Mouse (Mus musculus) kidney, adult 9 months (tissue): Measurements from ENCODE around the gene Cacnb1.

Experiments
- DNase-seq: peaks from one replicate; pipeline ENCODE4 v3.0.0; 2022

Cacnb1 gene

DNA sequence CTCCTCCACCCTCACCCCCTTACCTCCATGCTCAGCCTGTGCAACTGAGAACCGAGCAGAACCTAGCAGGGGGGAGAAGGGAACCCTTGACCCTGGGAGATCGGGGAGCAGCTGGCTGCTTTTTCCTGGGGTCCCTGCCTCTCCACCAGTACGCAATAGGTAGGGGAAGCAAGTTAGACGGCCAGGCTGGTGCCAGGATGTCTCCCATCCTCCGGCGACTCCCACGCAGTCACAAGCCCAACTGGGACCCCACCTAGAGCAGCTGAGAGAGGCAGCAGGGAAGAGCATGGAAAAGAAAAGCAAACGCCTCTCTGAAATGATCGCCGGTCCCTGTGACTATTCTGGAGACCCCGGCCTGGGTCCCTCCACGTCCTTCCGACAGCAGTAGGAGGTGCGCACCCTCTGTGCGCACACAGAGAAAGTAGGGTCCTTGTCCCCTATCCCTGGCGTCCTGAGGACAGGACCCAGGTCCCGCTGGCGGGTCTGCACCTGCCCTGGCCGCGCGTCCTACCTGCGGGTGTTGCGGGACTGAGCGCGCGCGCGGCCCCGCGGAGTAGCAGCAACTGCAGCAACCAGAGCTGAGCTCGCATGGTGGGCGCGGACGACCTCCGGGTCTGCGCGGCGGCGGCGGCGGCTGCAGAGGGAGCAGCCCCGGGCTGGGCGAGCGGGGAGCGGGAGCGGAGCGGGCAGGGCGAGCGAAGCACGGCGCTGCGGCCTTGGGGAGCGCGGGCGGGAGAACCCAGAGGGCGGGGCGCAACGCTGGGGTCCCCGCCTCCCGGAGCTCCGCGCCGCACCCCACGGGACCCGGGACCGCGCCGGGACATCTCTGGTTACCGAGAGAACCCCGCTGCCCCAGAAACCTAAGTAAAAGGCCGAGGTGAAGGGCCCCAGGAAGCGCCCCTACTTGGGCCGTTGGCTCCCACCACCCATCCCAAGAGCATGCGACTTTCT is 36.8 kb downstream of the Cacnb1 start, which contains the start of gene Plxdc1:
Gene Plxdc1, minus strand, starts transcription at position 718 of the 951 bp plus-strand sequence.
- DNase-seq = no peak

DNA sequence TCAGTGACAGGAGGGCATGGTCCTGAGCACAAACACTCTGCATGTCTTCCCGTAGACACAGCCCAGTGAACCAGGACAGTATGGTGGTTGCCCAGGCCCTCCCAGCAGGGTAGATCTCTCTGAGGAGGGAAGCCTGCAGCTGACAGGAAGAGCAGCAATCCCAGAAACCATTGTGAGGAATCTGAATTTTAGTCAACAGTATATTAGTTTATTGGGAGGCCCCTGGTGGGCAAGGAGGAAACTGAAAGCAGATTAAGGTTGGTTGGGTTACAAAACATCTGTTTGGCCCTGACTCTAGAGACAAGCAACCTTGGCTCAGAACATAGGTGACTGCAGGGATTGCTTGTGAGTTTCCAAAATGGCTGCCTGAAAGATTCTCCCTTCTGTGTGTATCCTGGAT is 38.9 kb downstream of the Cacnb1 start:
- no peak for DNase-seq

DNA sequence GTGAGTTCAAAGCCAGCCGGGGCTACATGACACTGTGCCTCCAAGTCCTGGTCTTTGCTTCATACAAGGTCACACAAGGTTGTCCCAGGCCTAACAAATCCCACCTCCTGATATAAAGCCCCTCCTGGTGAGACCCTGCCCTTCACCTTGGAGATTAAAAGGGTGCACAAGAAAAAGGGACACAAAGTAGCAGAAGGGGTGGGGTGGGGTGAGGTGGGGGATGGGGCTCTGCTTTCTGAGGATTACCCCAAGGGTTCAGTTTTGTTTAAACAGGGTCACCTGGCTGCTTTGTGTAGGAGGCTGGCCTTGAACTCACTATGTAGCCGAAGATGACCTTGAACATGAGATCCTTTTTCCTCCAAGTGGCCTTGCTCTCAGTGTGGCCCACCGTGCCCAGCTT is 39.3 kb downstream of the Cacnb1 start:
- DNase-seq = no peak

DNA sequence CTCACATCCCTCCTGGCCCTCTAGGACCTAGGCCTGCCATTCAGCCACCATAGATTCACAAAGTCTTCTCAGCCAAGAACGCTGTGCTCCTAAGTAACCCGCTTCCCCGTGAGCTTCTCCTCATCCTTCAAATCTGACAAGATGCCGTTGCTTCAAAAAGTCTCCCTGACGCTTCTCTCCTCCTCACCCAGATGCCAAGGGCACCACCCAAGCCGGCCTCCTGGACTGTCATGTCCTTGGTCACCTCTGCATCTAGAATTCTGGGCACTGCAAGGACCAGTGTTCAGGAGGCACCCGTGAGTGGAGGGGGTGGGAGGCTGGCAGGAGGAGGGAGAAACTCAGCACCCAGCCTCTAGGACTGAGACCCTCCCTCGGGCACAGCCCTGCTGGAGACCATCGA is 40.1 kb downstream of the Cacnb1 start:
- DNase-seq = no peak

- DNase-seq = no peak
These were observed 42.3 kb downstream of the Cacnb1 start for GRCm38 (mm10) chr11:97980531-97980966.

GRCm38 (mm10) chr11:97979824-97980495 is 42.9 kb downstream of the Cacnb1 start:
- no peak for DNase-seq

DNA sequence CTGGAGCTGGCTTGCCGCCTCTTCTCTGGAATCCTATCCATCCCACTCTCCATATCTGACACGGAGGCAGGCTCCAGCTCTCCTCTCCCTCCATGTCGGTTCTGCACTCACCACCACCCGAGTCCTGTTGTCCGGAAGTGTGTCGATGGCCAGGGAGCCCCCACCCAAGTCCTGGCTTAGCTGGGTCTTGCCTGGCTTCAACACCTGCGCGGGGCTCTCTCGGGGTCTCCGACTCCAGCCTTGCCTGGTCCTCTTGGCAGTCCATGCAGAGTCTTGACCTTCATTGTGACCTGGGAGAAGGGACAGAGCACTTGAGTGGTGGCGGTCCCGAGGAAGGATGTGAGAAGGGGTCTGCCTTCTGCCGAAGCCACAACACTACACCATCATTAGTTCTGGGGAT is 44.4 kb downstream of the Cacnb1 start:
- DNase-seq = no peak

DNA sequence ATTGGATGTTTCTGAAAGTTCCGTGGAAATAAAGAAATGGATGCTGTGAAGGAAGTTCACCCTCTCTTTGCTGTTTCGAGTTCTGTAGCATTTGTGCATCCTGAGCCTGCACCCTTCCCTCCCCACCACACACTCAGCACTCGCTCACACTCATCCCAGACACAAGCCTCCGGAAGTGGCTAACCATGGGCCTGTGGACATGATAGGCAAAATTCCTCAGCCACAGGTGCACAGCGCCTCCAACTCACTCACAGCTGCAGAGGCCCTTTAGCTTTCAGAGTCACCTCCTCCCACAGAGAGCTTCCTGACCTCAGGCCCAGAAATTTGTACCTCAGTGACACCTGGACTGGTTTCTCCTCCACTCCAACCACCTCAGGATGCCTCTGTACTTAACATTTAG is 45.0 kb downstream of the Cacnb1 start:
- DNase-seq = no peak

DNA sequence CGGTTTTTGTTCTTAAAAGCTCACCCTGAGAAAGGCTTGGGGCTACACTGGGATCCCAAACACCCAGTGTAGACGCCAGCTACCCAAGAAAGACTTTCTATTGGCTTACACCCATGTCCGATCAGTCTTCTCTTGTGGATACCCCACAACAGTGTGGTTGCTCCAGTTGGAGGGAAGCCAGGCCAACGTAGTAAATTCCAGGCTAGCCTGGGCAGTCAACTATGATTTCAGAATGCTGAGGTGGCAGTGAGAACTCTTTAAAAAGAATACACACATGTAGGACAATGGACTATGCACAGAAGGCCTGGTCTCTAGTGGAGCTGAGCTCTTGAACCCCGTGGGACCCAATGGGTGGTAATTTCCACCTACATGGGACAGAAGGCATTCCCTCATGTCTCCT is 48.1 kb downstream of the Cacnb1 start:
- peak; percentile 50 for DNase-seq

- peak; percentile 67 for DNase-seq
These were observed 48.7 kb downstream of the Cacnb1 start for GRCm38 (mm10) chr11:97974141-97974540.

GRCm38 (mm10) chr11:97972434-97972833 is 50.4 kb downstream of the Cacnb1 start:
- DNase-seq = no peak

DNA sequence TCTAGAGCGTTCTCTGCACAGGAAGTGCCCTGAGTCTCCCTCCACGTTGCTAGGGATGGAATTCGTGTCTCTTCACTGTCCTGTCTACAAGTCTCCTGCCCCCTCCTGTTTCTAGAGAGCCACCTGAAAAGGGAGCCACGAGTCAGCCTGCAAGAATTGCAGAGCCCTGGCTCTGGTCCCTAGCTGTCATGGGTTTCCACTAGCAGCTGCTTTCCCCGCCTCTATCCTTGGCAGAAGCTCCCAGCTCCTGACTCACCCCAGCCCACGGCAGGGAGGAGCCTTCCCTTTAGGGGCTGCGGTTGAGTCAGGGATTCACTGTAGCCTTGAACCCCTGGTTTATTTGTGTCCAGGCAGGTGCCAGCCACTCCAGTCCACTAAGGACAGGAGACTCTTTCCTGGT is 51.6 kb downstream of the Cacnb1 start:
- no peak for DNase-seq

DNA sequence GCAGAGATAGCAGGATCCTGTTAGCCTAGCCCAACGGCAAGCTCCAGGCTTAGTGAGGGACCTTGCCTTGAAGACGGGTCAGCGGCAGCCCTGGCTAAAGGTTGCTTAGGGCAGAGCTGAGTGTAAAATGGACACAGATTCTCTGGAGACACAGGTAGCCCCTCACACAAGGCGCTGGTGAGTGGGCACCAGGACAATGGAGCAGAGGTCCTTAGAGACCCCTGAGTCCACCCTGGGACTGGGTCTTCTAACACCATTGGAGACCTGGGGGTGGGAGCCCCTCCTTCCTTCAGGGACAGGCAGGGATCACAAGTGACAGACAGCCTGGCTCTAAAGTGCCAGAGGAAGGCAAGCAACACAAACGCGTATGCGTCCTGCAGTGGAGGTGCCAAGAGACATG is 52.1 kb downstream of the Cacnb1 start:
- DNase-seq = no peak

- DNase-seq = no peak
These were observed 54.4 kb downstream of the Cacnb1 start for GRCm38 (mm10) chr11:97968385-97968784.

GRCm38 (mm10) chr11:97967114-97967513 is 55.7 kb downstream of the Cacnb1 start:
- no peak for DNase-seq

DNA sequence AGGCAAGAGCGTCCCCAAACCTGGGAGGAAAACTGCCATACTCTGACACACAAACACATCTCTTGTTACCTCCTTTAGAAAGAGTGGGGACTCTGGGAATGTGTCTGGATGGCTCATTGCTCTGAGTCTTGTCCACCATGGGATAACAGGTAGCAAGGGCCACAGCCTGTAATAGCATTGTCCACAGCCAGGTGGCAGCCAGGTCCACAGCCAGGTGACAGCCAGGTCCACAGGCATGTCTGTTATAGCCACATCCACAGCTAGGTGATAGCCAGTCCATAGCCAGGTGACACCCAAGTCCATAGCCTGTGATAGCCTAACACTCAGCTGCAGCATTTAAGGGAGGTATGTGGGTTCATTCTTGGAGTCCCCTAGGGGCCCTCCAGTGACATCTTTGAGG is 61.9 kb downstream of the Cacnb1 start:
- peak; percentile 39 for DNase-seq

DNA sequence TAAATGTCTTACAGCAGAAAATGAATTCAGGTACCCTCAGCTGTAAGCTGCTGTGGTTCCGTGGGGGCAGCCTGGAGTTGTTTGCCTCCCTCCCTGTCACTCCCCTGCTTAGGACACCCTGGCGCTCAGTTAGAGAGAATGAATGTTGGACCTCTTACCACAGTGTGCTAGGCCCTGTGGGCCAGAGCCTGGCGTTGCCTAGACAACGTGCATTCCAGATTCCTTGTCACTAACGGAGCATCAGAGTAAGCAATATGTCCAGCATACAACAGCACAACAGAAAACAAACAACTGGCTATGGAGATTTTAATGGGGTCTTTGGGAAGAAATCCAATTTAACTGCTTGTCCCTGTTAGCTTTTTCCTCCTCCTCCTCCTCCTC is 63.5 kb downstream of the Cacnb1 start:
- DNase-seq = no peak

DNA sequence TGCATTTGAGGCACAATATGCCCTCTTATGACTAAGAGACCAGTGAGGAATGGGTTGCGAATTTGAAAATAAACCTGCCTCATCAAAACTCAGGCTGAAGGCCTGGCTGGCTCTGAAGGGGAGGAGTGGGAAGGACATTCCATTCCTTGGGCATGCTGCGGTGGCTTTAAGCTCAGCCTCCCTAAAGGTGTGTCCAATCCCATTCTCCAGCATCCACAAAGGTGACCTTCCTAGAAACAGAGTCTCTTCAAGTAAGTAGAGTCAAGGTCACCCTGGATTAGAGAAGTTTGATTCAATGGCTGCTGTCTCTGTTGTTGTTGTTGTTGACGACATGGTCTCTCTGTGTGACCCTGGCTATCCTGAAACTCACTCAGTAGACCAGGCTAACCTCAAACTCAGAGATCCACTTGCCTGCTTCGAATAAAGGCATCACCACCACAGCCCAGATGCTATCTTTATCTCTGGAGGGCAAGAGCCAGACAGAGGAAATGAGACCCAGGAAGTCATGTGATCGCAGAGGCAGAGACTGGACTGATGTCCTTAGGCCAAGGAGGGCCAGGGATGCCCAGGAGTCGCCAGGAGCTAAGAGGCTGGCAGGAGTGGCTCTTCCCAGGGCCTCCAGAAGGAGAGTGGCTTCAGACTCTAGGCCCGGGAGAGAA is 64.1 kb downstream of the Cacnb1 start:
- DNase-seq = no peak

DNA sequence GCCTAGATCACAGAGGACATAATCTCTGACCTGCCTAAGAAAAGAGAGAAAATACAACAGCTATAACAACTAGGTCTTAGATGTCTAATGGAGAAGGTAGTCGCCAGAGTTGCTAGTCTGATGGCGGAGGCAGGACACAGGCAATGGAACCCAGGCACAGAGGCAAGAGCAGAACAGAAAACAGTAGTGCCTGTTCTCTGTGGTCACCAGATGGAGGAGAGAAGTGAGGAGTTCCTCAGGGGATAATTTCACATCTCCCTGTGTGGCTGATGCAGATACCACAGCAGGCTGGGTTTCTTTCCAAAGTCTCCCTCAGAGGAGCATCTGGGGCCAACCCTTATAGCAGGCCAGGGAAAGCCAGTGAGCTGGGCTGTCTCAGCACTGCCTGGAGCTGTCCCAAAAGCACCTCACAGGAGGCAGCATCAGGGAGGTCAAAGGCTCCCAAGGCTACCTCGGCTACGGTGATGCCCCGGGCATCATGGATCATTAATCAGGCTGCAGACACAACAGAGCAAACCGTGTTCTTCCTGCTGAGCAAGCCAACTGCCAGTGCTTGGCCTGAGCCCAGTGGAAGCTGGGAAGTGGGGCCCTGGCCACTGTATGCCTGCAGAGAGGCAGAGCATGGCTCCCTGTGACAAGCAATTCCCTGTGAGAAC is 65.8 kb downstream of the Cacnb1 start:
- peak; percentile 94 for DNase-seq

GRCm38 (mm10) chr11:97955915-97956314 is 66.9 kb downstream of the Cacnb1 start:
- DNase-seq = no peak

DNA sequence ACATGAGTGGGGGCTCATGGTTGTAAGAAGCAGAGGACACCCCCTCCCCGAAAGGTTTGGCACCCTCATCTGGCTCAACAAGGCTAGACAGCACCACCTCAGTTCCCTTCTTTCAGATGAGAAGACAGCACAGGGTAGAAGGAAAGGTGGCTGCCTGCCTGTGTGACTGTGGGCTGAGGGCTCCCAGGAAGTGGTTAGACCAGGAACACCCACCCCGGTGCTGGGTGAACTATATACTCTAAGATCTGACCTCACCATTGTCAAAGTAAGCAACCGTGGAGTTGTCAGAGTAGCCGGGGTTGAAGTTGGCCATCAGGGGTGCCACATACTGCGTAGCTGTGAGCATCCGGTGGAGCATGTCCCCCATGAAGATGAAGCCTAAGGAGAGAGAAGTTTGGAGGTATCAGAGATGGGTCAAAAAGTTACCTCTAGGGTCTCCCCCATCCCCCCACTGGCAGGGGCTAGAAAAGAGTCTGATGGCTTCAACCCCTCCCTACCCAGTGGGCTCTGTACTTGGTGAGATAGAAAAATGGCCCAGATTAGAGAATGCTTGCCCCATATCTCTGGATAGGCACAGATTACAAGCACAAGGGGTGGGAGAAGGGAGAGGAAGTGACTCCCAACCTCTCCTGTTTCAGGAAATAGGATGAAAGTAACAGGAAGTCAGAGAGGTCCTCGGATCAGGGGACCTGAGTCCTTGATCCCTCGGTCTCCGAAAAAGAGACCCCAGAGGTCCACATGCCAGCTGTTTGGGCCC is 67.5 kb downstream of the Cacnb1 start:
- no peak for DNase-seq

DNA sequence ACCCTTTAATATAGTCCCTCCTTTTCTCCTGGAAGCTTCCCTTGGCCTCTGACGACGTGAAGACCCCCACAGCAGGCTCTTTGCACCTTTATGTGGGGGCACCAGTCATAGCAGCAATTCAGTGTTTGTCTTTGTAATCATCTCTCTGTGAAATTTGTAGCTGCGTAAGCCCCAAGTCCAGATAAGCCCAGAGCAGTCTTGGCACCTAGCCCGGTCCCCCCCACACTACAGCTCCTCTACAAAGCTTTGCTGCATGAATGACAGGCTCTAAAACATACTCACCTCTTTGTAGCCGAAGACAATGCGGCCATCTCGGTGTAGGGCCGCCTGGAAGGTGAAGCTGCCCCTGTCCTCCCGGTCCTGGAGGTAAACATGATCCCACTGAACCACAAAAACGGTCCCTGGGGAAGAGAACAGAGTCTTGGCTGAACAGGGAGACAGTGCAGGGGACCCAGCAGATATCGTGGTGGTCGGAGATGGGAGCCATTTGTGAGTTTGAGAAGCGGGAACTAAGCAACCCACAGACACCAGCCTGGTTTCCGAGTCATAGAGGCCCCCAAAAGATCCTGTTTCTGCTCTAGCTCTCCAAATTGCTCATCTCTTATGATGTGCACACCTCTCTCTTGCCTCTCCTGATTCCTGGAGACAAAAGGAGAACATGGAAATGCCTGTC is 68.2 kb downstream of the Cacnb1 start:
- DNase-seq = no peak
